Mouse (Mus musculus): ENCODE results near the gene Kdm2b.

Gene Kdm2b

GRCm38 (mm10) chr5:122989551-122990330 is at the start of gene Kdm2b:
TSS of gene Kdm2b (minus strand) at chr5:122989823.
- peak; percentile 45 for DNase-seq (ENCODE audit: low spot score)

- peak; percentile 84 for DNase-seq (ENCODE audit: low spot score)
Measured at GRCm38 (mm10) chr5:123039120-123039752, 49.6 kb upstream of the Kdm2b start.

GRCm38 (mm10) chr5:123038115-123038514 is 48.5 kb upstream of the Kdm2b start:
- no peak for DNase-seq (ENCODE audit: low spot score)

GRCm38 (mm10) chr5:123035564-123035963 is 45.9 kb upstream of the Kdm2b start:
- DNase-seq (ENCODE audit: low spot score) = peak; percentile 84

- no peak for DNase-seq (ENCODE audit: low spot score)
Measured at GRCm38 (mm10) chr5:123035089-123035488, 45.5 kb upstream of the Kdm2b start.

GRCm38 (mm10) chr5:123033646-123034160 is 44.1 kb upstream of the Kdm2b start:
- no peak for DNase-seq (ENCODE audit: low spot score)

- DNase-seq (ENCODE audit: low spot score) = no peak
Measured at GRCm38 (mm10) chr5:123031312-123031711, 41.7 kb upstream of the Kdm2b start.

- no peak for DNase-seq (ENCODE audit: low spot score)
Measured at GRCm38 (mm10) chr5:123029729-123030128, 40.1 kb upstream of the Kdm2b start.

- DNase-seq (ENCODE audit: low spot score) = no peak
Measured at GRCm38 (mm10) chr5:123027436-123027835, 37.8 kb upstream of the Kdm2b start.

GRCm38 (mm10) chr5:123026414-123026813 is 36.8 kb upstream of the Kdm2b start:
- DNase-seq (ENCODE audit: low spot score) = no peak

- no peak for DNase-seq (ENCODE audit: low spot score)
Measured at GRCm38 (mm10) chr5:123024965-123025573, 35.4 kb upstream of the Kdm2b start.

GRCm38 (mm10) chr5:123024312-123024711 is 34.7 kb upstream of the Kdm2b start:
- no peak for DNase-seq (ENCODE audit: low spot score)

- DNase-seq (ENCODE audit: low spot score) = no peak
Measured at GRCm38 (mm10) chr5:123023049-123023448, 33.4 kb upstream of the Kdm2b start.

- no peak for DNase-seq (ENCODE audit: low spot score)
Measured at GRCm38 (mm10) chr5:123021438-123021837, 31.8 kb upstream of the Kdm2b start.

- no peak for DNase-seq (ENCODE audit: low spot score)
Measured at GRCm38 (mm10) chr5:123020426-123020825, 30.8 kb upstream of the Kdm2b start.

GRCm38 (mm10) chr5:123019336-123020016 is 29.9 kb upstream of the Kdm2b start:
- DNase-seq (ENCODE audit: low spot score) = no peak

- peak; percentile 71 for DNase-seq (ENCODE audit: low spot score)
Measured at GRCm38 (mm10) chr5:123017504-123017903, 27.9 kb upstream of the Kdm2b start.

GRCm38 (mm10) chr5:123015915-123016314 is 26.3 kb upstream of the Kdm2b start:
- DNase-seq (ENCODE audit: low spot score) = no peak

GRCm38 (mm10) chr5:123014753-123015701 is 25.4 kb upstream of the Kdm2b start, which contains the start of gene Orai1:
TSS of gene Orai1 (plus strand) at chr5:123015074.
- DNase-seq (ENCODE audit: low spot score) = peak; percentile 98

- DNase-seq (ENCODE audit: low spot score) = peak; percentile 71
Measured at GRCm38 (mm10) chr5:123013599-123014315, 24.1 kb upstream of the Kdm2b start.

All from yolk sac, embryonic 10.5 days (tissue).